Mouse (Mus musculus) MEL (cell line): ENCODE data around the gene Plekhg6.

Source experiments
- CHD2 ChIP-seq: IDR thresholded peaks from 2 replicates; pipeline ENCODE4 v1.6.1; 2011; ENCODE audit warnings: low read length, improper control_type of control experiment
- CTCF ChIP-seq, 3 experiments: IDR thresholded peaks in 2 of 3; conservative IDR thresholded peaks in 1 of 3; 2 replicates each; pipeline ENCODE4 v1.5.1; 2011 to 2012; ENCODE audit warnings: low read length in 3 of 3, low read depth in 2 of 3, mild to moderate bottlenecking in 2 of 3, improper control_type of control experiment in 1 of 3, inconsistent platforms in 1 of 3, mixed read lengths in 1 of 3, moderate library complexity in 1 of 3; ENCODE audit not compliant: control insufficient read depth in 1 of 3, insufficient read depth in 1 of 3, poor library complexity in 1 of 3, severe bottlenecking in 1 of 3
- POLR2A ChIP-seq, 2 experiments: IDR thresholded peaks; 2 replicates each; pipeline ENCODE4 v1.6.1; 2011 to 2012; ENCODE audit warnings: low read length in 2 of 2, mild to moderate bottlenecking in 2 of 2, control low read depth in 1 of 2, improper control_type of control experiment in 1 of 2, low read depth in 1 of 2, moderate library complexity in 1 of 2; ENCODE audit not compliant: control insufficient read depth in 1 of 2, insufficient read depth in 1 of 2, poor library complexity in 1 of 2
- RAD21 ChIP-seq: IDR thresholded peaks from 2 replicates; pipeline ENCODE4 v1.6.1; 2011; ENCODE audit warnings: mild to moderate bottlenecking, low read depth, low read length, improper control_type of control experiment
- TCF12 ChIP-seq: IDR thresholded peaks from 2 replicates; pipeline ENCODE4 v1.6.1; 2014; ENCODE audit warnings: low read depth, mild to moderate bottlenecking, inconsistent platforms, low read length, improper control_type of control experiment, moderate library complexity
- ZMIZ1 ChIP-seq: IDR thresholded peaks from 2 replicates; pipeline ENCODE4 v1.6.1; 2012; ENCODE audit warnings: low read depth, mild to moderate bottlenecking, inconsistent platforms, low read length, improper control_type of control experiment, moderate library complexity
- ZNF384 ChIP-seq: IDR thresholded peaks from 2 replicates; pipeline ENCODE4 v1.6.1; 2012; ENCODE audit warnings: low read depth, mild to moderate bottlenecking, inconsistent platforms, low read length, improper control_type of control experiment

- no peak for TF ChIP-seq ZMIZ1
- TF ChIP-seq POLR2A (IDR thresholded peaks at IDR 0.05; ENCODE audit: control insufficient read depth in 1 of 2, insufficient read depth in 1 of 2, low read depth in 1 of 2, low read length in 2 of 2, poor library complexity in 1 of 2) = no peak
- TF ChIP-seq ZNF384 = no peak
- TF ChIP-seq CHD2 = no peak
- TF ChIP-seq CTCF (IDR thresholded peaks at IDR 0.05 in 2 of 3, conservative IDR thresholded peaks at IDR 0.05 in 1 of 3; ENCODE audit: control insufficient read depth in 1 of 3, insufficient read depth in 1 of 3, low read depth in 2 of 3, low read length in 3 of 3, poor library complexity in 1 of 3, severe bottlenecking in 1 of 3) = no peak
- no peak for TF ChIP-seq TCF12
- TF ChIP-seq RAD21 = no peak
Measured at GRCm38 (mm10) chr6:125321114-125321855, 59.3 kb downstream of the Plekhg6 start.
